Mouse (Mus musculus) liver, adult 2 months (tissue): Measurements from ENCODE around the gene Gm20388. TPM values are rescaled to one million over a fixed set of nuclear protein-coding genes. Genes with fewer than 3 reads are reported as not detected.

Experiments
- DNase-seq: peaks from one replicate; pipeline ENCODE4 v3.0.0-alpha.2; 2011; ENCODE audit warnings: low read depth, low spot score; ENCODE audit errors: extremely low read depth
- H3K27ac ChIP-seq: fragments of 200-500 bp; replicated peaks from 2 replicates; pipeline ENCODE4 v1.5.1; 2012; ENCODE audit warnings: low read depth, mild to moderate bottlenecking, control low read depth, inconsistent platforms, low read length; ENCODE audit not compliant: insufficient read depth
- H3K27me3 ChIP-seq: fragments of 200-500 bp; 2 replicates; pipeline ENCODE4 v1.6.1; 2012; ENCODE audit warnings: mild to moderate bottlenecking, moderate library complexity, low read length, inconsistent platforms; ENCODE audit not compliant: control insufficient read depth, insufficient read depth
- H3K36me3 ChIP-seq: fragments of 200-500 bp; 2 replicates; pipeline ENCODE4 v1.6.1; 2012; ENCODE audit warnings: low read length, inconsistent platforms; ENCODE audit not compliant: control insufficient read depth, insufficient read depth
- H3K4me1 ChIP-seq: fragments of 200-500 bp; 2 replicates; pipeline ENCODE4 v1.6.1; 2011; ENCODE audit warnings: low read length; ENCODE audit not compliant: control insufficient read depth, insufficient read depth
- H3K4me3 ChIP-seq: fragments of 200-500 bp; 2 replicates; pipeline ENCODE4 v1.5.1; 2011; ENCODE audit warnings: low read depth, mild to moderate bottlenecking, control low read depth, low read length, moderate library complexity; ENCODE audit not compliant: insufficient read depth
- H3K79me2 ChIP-seq: fragments of 200-500 bp; 2 replicates; pipeline ENCODE4 v1.6.1; 2012; ENCODE audit warnings: inconsistent platforms, mild to moderate bottlenecking, low read length, moderate library complexity; ENCODE audit not compliant: control insufficient read depth, insufficient read depth
- H3K9ac ChIP-seq: fragments of 200-500 bp; 2 replicates; pipeline ENCODE4 v1.6.1; 2012; ENCODE audit warnings: low read depth, mild to moderate bottlenecking, control low read depth, inconsistent platforms, low read length
- CTCF ChIP-seq: fragments of 200-500 bp; IDR thresholded peaks from 2 replicates; pipeline ENCODE4 v1.5.1; 2011; ENCODE audit warnings: low read depth, low read length, control low read depth
- POLR2A ChIP-seq: fragments of 200-500 bp; IDR thresholded peaks from 2 replicates; pipeline ENCODE4 v1.6.1; 2011; ENCODE audit warnings: low read length, control low read depth; ENCODE audit not compliant: insufficient read depth; ENCODE audit errors: extremely low read depth
- WGBS: fragments of 180-500 bp; shearing (Covaris S2); methylation state at CpG from one replicate; pipeline ENCODE4 v1.1.7; 2018; 5-methylcytosine and 5-hydroxymethylcytosine counted together
- polyA plus RNA-seq: library from polyadenylated mRNA; depleted of rRNA; stranded (reverse); fragments of >200 nt; gene quantifications from 2 replicates; pipeline ENCODE4 v1.2.3, GENCODE M21; 2012
- total RNA-seq: library from RNA; depleted of rRNA; stranded (reverse); fragments of >200 nt; gene quantifications from 2 replicates; pipeline ENCODE4 v1.2.3, GENCODE M21; 2014

Gm20388 gene
- total and polyA plus RNA-seq, 2 experiments: 6.4 to 19.9 TPM

- no peaks in the 10 kb centered on the region for H3K36me3 ChIP-seq
- H3K27me3 ChIP-seq: no peaks in the 10 kb centered on the region
- H3K4me1 ChIP-seq: peaks cover 60% of the 10 kb centered on the region
- peak overlapping the region; percentile 49 for H3K9ac ChIP-seq
- TF ChIP-seq CTCF: no peak
- peak; percentile 76 for DNase-seq
- H3K79me2 ChIP-seq: peaks cover 24% of the 10 kb centered on the region
- peak overlapping the region; percentile 76 for H3K27ac ChIP-seq
- H3K4me3 ChIP-seq: peak overlapping the region; percentile 12; the same call in 1 of the 2 replicates
- WGBS: 17% methylated on average over 4 of the region's 4 CpGs
Observed at GRCm38 (mm10) chr8:120498349-120498831, 587.7 kb downstream of the Gm20388 start.

GRCm38 (mm10) chr8:120498926-120499605 lies 588.4 kb downstream of the Gm20388 start:
- H3K27ac ChIP-seq: peak overlapping the region; percentile 76
- DNase-seq: peak; percentile 91

GRCm38 (mm10) chr8:120500701-120501261 lies 590.1 kb downstream of the Gm20388 start:
- TF ChIP-seq CTCF (peak; percentile 67), POLR2A (no peak)
- DNase-seq: peak; percentile 97
- 17% methylated on average over 8 of the region's 8 CpGs for WGBS
- Histone ChIP-seq H3K36me3 (no peaks in the 10 kb centered on the region), H3K27ac (peak overlapping the region; percentile 92), H3K27me3 (no peaks in the 10 kb centered on the region), H3K79me2 (peaks cover 38% of the 10 kb centered on the region), H3K9ac (no peak overlapping the region), H3K4me3 (no peak overlapping the region), H3K4me1 (peaks cover 52% of the 10 kb centered on the region)

More at GRCm38 (mm10) chr8:120498926-120499605, 588.4 kb downstream of the Gm20388 start:
- no peaks in the 10 kb centered on the region for H3K27me3 ChIP-seq
- TF ChIP-seq CTCF: no peak
- TF ChIP-seq POLR2A: no peak
- no peak overlapping the region; the same call in 1 of the 2 replicates for H3K9ac ChIP-seq
- H3K79me2 ChIP-seq: peaks cover 26% of the 10 kb centered on the region
- peak overlapping the region; percentile 12; the same call in 1 of the 2 replicates for H3K4me3 ChIP-seq
- no peaks in the 10 kb centered on the region for H3K36me3 ChIP-seq
- H3K4me1 ChIP-seq: peaks cover 58% of the 10 kb centered on the region
- 21% methylated on average over 9 of the region's 9 CpGs for WGBS

- DNase-seq: no peak
- Histone ChIP-seq H3K4me3 (no peak overlapping the region), H3K9ac (no peak overlapping the region), H3K79me2 (peaks cover 40% of the 10 kb centered on the region), H3K4me1 (peaks cover 51% of the 10 kb centered on the region), H3K27me3 (no peaks in the 10 kb centered on the region), H3K36me3 (no peaks in the 10 kb centered on the region), H3K27ac (peak overlapping the region; percentile 21)
- 47% methylated on average over 5 of the region's 5 CpGs for WGBS
- TF ChIP-seq POLR2A (no peak), CTCF (no peak)
Observed at GRCm38 (mm10) chr8:120501426-120501825, 590.8 kb downstream of the Gm20388 start.

- 0 out of 2 replicates have a peak overlapping the region, but pooled peaks have one; percentile 5 for H3K27ac ChIP-seq
- H3K4me1 ChIP-seq: peaks cover 51% of the 10 kb centered on the region
Observed at GRCm38 (mm10) chr8:120502428-120502827, 591.8 kb downstream of the Gm20388 start.

More at GRCm38 (mm10) chr8:120502428-120502827, 591.8 kb downstream of the Gm20388 start:
- DNase-seq: peak; percentile 87
- no peaks in the 10 kb centered on the region for H3K27me3 ChIP-seq
- no peak overlapping the region for H3K4me3 ChIP-seq
- H3K9ac ChIP-seq: no peak overlapping the region
- no peak for TF ChIP-seq CTCF
- TF ChIP-seq POLR2A: no peak
- H3K79me2 ChIP-seq: peaks cover 38% of the 10 kb centered on the region
- WGBS: 30% methylated on average over 5 of the region's 5 CpGs
- H3K36me3 ChIP-seq: no peaks in the 10 kb centered on the region
